Mouse (Mus musculus) kidney, adult 9 months (tissue): ENCODE measurements around the gene Stpg1.

Source experiments
- DNase-seq: peaks from one replicate; pipeline ENCODE4 v3.0.0; 2022

Stpg1 gene

DNA sequence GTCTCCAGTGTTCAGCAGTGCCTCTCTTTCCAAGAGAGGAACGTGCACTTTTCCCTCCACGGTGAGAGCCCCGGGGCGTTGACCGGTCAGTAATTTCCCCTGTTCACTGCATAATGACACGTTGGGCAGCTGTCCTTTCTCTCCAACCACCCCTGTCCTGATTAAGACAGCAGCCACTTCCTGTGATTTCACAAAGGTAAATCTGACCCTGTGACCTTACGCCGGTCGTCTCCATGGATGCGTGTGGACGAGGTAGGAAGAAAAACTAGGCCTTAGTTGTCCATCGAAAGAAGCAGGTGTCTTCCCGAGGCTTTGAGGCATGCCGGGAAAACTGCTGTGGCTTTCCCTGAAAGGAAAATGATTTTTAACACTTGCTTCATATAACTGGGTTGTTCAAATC lies 20.3 kb downstream of the Stpg1 start:
- DNase-seq, result no peak

DNA sequence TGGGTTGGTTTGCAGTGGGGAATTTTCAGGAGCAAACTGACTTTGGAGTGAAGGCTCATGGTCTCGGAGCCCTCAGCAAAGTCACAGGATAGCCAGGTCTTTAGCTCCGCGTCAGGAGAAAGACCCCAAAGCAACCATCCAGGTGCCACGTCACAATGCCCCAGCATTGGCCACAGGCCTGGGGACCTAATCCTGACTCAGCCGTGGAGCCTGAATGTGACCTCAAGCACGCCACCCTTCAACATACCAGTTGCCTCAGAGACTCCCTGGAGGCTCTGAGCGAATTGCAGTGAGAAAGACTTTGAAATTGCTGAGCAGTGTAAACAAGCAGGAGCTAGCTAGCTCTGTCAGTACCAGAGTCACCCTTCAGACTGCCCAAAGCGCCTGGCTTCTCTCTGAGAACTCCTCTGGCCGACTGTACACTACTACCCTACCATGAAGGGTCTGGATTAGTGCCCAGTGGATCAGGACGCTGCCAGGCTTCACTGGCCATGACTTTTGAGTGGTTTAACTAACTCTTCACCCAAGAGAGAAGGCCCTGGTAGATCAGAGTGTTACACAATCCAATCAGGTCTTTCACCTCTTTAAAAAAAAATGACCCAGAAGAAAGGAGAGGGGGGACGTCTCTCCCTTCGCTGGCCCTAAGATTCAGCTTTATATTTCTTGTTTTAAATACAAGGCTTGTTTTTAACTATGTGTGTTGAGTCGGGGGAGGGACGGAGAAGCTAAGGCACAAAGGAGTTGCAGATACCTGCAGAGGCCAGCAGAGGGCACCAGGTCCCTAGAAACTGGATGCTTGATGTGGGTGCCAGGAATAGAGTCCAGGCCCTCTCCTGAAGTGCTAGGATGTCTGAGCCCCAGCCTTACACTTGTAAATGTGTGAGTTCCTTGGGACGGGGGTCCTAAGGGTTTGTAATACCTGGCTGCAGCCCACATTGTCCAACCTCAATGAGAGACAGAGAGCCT lies 22.0 kb downstream of the Stpg1 start:
- peak; percentile 86 for DNase-seq

GRCm38 (mm10) chr4:135518135-135518534 lies 23.5 kb downstream of the Stpg1 start:
- DNase-seq, result no peak

GRCm38 (mm10) chr4:135520421-135520820 lies 25.8 kb downstream of the Stpg1 start:
- no peak for DNase-seq

GRCm38 (mm10) chr4:135523939-135524338 lies 29.3 kb downstream of the Stpg1 start:
- no peak for DNase-seq

GRCm38 (mm10) chr4:135525057-135525456 lies 30.5 kb downstream of the Stpg1 start:
- DNase-seq, result no peak

- no peak for DNase-seq
These were observed 31.6 kb downstream of the Stpg1 start for GRCm38 (mm10) chr4:135526039-135526710.

- no peak for DNase-seq
These were observed 35.7 kb downstream of the Stpg1 start for GRCm38 (mm10) chr4:135530270-135530669.

GRCm38 (mm10) chr4:135531236-135531635 lies 36.6 kb downstream of the Stpg1 start:
- DNase-seq, result no peak

GRCm38 (mm10) chr4:135531771-135532613 lies 37.4 kb downstream of the Stpg1 start:
- DNase-seq, result no peak

DNA sequence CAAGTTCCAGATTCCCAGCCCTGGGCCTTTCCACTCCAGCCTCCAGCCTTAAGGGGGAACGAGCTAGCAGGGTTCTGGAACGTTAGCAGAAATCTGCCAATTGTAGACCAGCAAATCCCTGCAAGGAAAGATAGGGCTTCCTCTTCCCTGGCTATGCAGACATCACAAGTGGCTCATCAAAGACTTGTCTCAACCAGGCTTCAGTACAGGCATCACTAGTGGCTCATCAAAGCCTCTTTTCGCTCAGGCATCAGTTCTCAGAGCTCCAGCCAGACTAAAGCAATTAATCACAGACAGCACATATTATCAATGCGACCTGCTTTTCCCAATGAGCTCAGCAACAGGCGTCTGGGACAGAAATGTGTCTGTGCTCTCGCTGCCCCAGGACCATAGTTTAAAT lies 38.4 kb downstream of the Stpg1 start:
- no peak for DNase-seq

- DNase-seq, result no peak
These were observed 40.4 kb downstream of the Stpg1 start for GRCm38 (mm10) chr4:135535021-135535420.

- no peak for DNase-seq
These were observed 44.5 kb downstream of the Stpg1 start for GRCm38 (mm10) chr4:135539056-135539455.

DNA sequence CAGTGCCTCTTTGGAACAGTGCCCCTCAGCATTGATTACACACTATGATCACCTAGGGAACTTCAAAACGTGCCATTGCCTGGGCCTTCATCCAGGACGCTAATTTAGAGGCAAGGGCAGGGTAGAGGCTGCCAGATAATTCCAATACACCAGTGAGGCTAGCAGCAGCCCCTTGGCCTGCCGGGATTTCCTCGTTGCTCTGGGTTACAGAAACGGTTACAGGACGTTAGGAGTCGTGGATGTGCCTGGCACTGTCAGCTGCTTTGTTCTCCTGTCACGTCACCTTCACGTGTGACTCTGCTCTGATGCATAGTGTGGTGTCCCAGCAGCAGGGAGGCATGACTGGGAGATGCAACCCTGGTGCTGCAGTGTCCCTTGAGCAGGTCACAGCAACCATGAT lies 45.5 kb downstream of the Stpg1 start:
- no peak for DNase-seq

GRCm38 (mm10) chr4:135544284-135544683 lies 49.7 kb downstream of the Stpg1 start:
- DNase-seq, result no peak

DNA sequence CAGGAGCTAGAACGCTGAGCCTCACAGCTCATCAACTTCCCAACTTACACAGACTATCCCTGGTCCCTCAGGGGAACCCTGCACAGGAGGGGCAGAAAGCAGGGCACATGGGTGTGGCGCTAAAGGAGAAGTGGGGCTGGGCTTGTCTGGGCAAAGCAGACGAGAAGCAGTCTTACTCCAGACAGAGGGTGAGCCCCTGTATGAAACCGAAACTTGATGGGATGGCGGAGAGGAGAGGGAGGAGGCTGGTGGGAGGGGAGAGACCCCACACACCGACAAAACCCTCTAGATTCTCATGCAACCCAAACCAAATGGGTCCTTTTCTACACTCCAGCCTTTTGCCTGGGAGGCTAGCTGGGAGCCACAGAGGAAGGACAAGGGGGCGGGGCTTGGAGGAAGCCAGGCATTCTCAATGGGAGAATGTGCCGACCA lies 50.5 kb downstream of the Stpg1 start:
- DNase-seq, result no peak

- no peak for DNase-seq
These were observed 51.4 kb downstream of the Stpg1 start for GRCm38 (mm10) chr4:135546008-135546407.

DNA sequence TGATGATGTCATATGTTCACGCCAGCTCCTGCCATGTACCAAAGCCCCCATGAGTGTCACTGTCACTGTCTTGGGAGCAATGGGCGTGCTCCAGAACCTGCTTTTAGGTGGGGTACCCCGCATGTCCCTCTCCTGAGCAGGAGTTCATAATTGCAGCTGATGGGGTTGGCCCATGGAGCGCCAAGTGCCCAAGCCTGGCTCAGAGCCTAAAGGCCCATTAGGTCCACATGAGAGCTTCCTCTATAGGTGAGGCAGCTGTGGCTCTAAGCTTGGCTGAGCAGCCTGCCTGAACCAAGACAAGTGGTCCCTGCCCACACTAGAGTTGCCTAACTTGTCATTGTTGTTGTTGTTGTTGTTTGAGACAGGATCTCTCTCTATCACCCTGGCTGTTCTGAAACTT lies 52.2 kb downstream of the Stpg1 start:
- DNase-seq, result no peak

GRCm38 (mm10) chr4:135547551-135547950 lies 53.0 kb downstream of the Stpg1 start:
- DNase-seq, result peak; percentile 33

- no peak for DNase-seq
These were observed 53.5 kb downstream of the Stpg1 start for GRCm38 (mm10) chr4:135548108-135548507.

DNA sequence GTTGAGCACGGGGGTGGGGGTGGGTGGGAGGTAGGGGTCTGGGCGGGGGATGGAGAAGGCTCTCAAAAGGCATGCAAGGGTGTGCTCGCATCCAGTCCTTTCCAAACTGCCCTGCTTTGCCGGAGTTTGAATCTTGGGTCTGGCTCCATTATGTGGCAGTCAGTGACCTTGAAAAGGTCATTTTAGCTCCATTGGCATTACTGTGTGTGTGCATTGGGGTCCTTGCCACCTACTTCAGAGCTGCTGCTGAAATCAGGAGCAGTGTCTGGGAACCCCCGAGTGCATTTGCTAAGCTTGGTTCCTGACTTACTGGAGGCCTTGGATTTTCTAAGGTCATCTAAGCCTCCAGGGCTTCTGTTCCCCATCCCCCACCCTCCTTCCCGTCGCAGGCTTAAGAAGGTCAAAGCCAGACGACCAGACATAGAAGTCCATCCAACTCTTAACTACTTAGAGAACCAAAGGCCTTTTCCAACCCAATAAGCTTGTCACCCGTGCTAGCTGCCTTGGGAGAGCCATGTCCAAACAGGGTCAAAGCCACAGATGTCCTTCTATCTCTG lies 54.0 kb downstream of the Stpg1 start:
- peak; percentile 39 for DNase-seq

GRCm38 (mm10) chr4:135549323-135549722 lies 54.7 kb downstream of the Stpg1 start:
- DNase-seq, result no peak

- no peak for DNase-seq
These were observed 69.2 kb downstream of the Stpg1 start for GRCm38 (mm10) chr4:135563794-135564193.
